Mouse (Mus musculus): Measurements from ENCODE around the gene Slc4a1. TPM values are rescaled to one million over a fixed set of nuclear protein-coding genes. Genes with fewer than 3 reads are reported as not detected.

Gene Slc4a1
- total and polyA plus RNA-seq, 2 experiments from 2014 or later, result 0.27 to 1.1 TPM

GRCm38 (mm10) chr11:102400513-102401084 lies 34.6 kb upstream of the Slc4a1 start:
- no peak for TF ChIP-seq CTCF (IDR thresholded peaks at IDR 0.05)
- H3K27ac ChIP-seq (ENCODE audit: low read depth, low read length), result no peak overlapping the region
- no peak overlapping the region for H3K4me3 ChIP-seq (ENCODE audit: low read depth, low read length)
- no peaks in the 10 kb centered on the region for H3K9me3 ChIP-seq (ENCODE audit: low read length)
- no peak overlapping the region for H3K4me2 ChIP-seq (ENCODE audit: low read depth, low read length, poor library complexity, severe bottlenecking)
- 44% methylated on average over 12 of the region's 12 CpGs for WGBS
- ATAC-seq (ENCODE audit: low FRiP score) (no peak), DNase-seq (ENCODE audit: low spot score) (no peak)
- peaks cover 56% of the 10 kb centered on the region for H3K36me3 ChIP-seq (ENCODE audit: insufficient read depth, low read length)
- no peak overlapping the region for H3K9ac ChIP-seq (replicated peaks; ENCODE audit: low read length, poor library complexity, severe bottlenecking)
- H3K4me1 ChIP-seq (ENCODE audit: insufficient read depth, low read length), result peaks cover 15% of the 10 kb centered on the region
- H3K27me3 ChIP-seq (ENCODE audit: insufficient read depth, low read length), result no peaks in the 10 kb centered on the region

- no peak overlapping the region for H3K4me2 ChIP-seq (ENCODE audit: low read depth, low read length, poor library complexity, severe bottlenecking)
- peaks cover 19% of the 10 kb centered on the region for H3K4me1 ChIP-seq (ENCODE audit: insufficient read depth, low read length)
- DNase-seq (ENCODE audit: low spot score) (no peak), ATAC-seq (ENCODE audit: low FRiP score) (no peak)
- H3K9me3 ChIP-seq (ENCODE audit: low read length), result no peaks in the 10 kb centered on the region
- no peak for TF ChIP-seq CTCF (IDR thresholded peaks at IDR 0.05)
- WGBS, result 9% methylated on average over 34 of the region's 34 CpGs
- H3K27ac ChIP-seq (ENCODE audit: low read depth, low read length), result no peak overlapping the region
- H3K4me3 ChIP-seq (ENCODE audit: low read depth, low read length), result no peak overlapping the region
- H3K27me3 ChIP-seq (ENCODE audit: insufficient read depth, low read length), result no peaks in the 10 kb centered on the region
- peaks cover 52% of the 10 kb centered on the region for H3K36me3 ChIP-seq (ENCODE audit: insufficient read depth, low read length)
- no peak overlapping the region for H3K9ac ChIP-seq (replicated peaks; ENCODE audit: low read length, poor library complexity, severe bottlenecking)
Observed at GRCm38 (mm10) chr11:102399610-102400072, 33.6 kb upstream of the Slc4a1 start.

- no peak for TF ChIP-seq CTCF (IDR thresholded peaks at IDR 0.05)
- no peak for ATAC-seq (ENCODE audit: low FRiP score)
- peaks cover 48% of the 10 kb centered on the region for H3K36me3 ChIP-seq (ENCODE audit: insufficient read depth, low read length)
- no peak for DNase-seq (ENCODE audit: low spot score)
- H3K27me3 ChIP-seq (ENCODE audit: insufficient read depth, low read length), result no peaks in the 10 kb centered on the region
- WGBS, result 28% methylated on average over 15 of the region's 15 CpGs
- no peak overlapping the region for H3K27ac ChIP-seq (ENCODE audit: low read depth, low read length)
- H3K9me3 ChIP-seq (ENCODE audit: low read length), result no peaks in the 10 kb centered on the region
- peaks cover 23% of the 10 kb centered on the region for H3K4me1 ChIP-seq (ENCODE audit: insufficient read depth, low read length)
- no peak overlapping the region for H3K4me2 ChIP-seq (ENCODE audit: low read depth, low read length, poor library complexity, severe bottlenecking)
- no peak overlapping the region for H3K4me3 ChIP-seq (ENCODE audit: low read depth, low read length)
- no peak overlapping the region for H3K9ac ChIP-seq (replicated peaks; ENCODE audit: low read length, poor library complexity, severe bottlenecking)
Observed at GRCm38 (mm10) chr11:102399107-102399506, 33.1 kb upstream of the Slc4a1 start.

GRCm38 (mm10) chr11:102398007-102398825 lies 32.2 kb upstream of the Slc4a1 start:
- H3K4me2 ChIP-seq (ENCODE audit: low read depth, low read length, poor library complexity, severe bottlenecking), result no peak overlapping the region
- H3K27ac ChIP-seq (ENCODE audit: low read depth, low read length), result no peak overlapping the region
- H3K36me3 ChIP-seq (ENCODE audit: insufficient read depth, low read length), result peaks cover 40% of the 10 kb centered on the region
- TF ChIP-seq CTCF (IDR thresholded peaks at IDR 0.05), result no peak
- DNase-seq (ENCODE audit: low spot score) (peak; percentile 82), ATAC-seq (ENCODE audit: low FRiP score) (no peak)
- H3K9ac ChIP-seq (replicated peaks; ENCODE audit: low read length, poor library complexity, severe bottlenecking), result no peak overlapping the region
- H3K4me1 ChIP-seq (ENCODE audit: insufficient read depth, low read length), result peaks cover 23% of the 10 kb centered on the region
- H3K27me3 ChIP-seq (ENCODE audit: insufficient read depth, low read length), result no peaks in the 10 kb centered on the region
- 76% methylated on average over 20 of the region's 20 CpGs for WGBS
- no peak overlapping the region for H3K4me3 ChIP-seq (ENCODE audit: low read depth, low read length)
- no peaks in the 10 kb centered on the region for H3K9me3 ChIP-seq (ENCODE audit: low read length)

- no peak overlapping the region for H3K27ac ChIP-seq (ENCODE audit: low read depth, low read length)
- no peaks in the 10 kb centered on the region for H3K27me3 ChIP-seq (ENCODE audit: insufficient read depth, low read length)
- no peak for TF ChIP-seq CTCF (IDR thresholded peaks at IDR 0.05)
- H3K4me3 ChIP-seq (ENCODE audit: low read depth, low read length), result peak overlapping the region; percentile 14; the same call in 1 of the 2 replicates
- no peaks in the 10 kb centered on the region for H3K9me3 ChIP-seq (ENCODE audit: low read length)
- H3K4me1 ChIP-seq (ENCODE audit: insufficient read depth, low read length), result peaks cover 23% of the 10 kb centered on the region
- ATAC-seq (ENCODE audit: low FRiP score) (no peak), DNase-seq (ENCODE audit: low spot score) (no peak)
- peak overlapping the region; percentile 95 for H3K9ac ChIP-seq (replicated peaks; ENCODE audit: low read length, poor library complexity, severe bottlenecking)
- 75% methylated on average over 7 of the region's 7 CpGs for WGBS
- H3K36me3 ChIP-seq (ENCODE audit: insufficient read depth, low read length), result peaks cover 25% of the 10 kb centered on the region
- H3K4me2 ChIP-seq (ENCODE audit: low read depth, low read length, poor library complexity, severe bottlenecking), result peak overlapping the region; percentile 96
Observed at GRCm38 (mm10) chr11:102396671-102397141, 30.7 kb upstream of the Slc4a1 start.

GRCm38 (mm10) chr11:102396263-102396662 lies 30.3 kb upstream of the Slc4a1 start:
- DNase-seq (ENCODE audit: low spot score) (no peak), ATAC-seq (ENCODE audit: low FRiP score) (no peak)
- H3K9me3 ChIP-seq (ENCODE audit: low read length), result no peaks in the 10 kb centered on the region
- no peak for TF ChIP-seq CTCF (IDR thresholded peaks at IDR 0.05)
- H3K27ac ChIP-seq (ENCODE audit: low read depth, low read length), result no peak overlapping the region
- peaks cover 23% of the 10 kb centered on the region for H3K4me1 ChIP-seq (ENCODE audit: insufficient read depth, low read length)
- peak overlapping the region; percentile 95; the same call in 1 of the 2 replicates for H3K9ac ChIP-seq (replicated peaks; ENCODE audit: low read length, poor library complexity, severe bottlenecking)
- no peaks in the 10 kb centered on the region for H3K27me3 ChIP-seq (ENCODE audit: insufficient read depth, low read length)
- WGBS, result 50% methylated on average over 6 of the region's 6 CpGs
- peak overlapping the region; percentile 96 for H3K4me2 ChIP-seq (ENCODE audit: low read depth, low read length, poor library complexity, severe bottlenecking)
- H3K4me3 ChIP-seq (ENCODE audit: low read depth, low read length), result peak overlapping the region; percentile 14
- H3K36me3 ChIP-seq (ENCODE audit: insufficient read depth, low read length), result peaks cover 22% of the 10 kb centered on the region
